Mouse (Mus musculus): Measurements from ENCODE around the gene Bcl11b. TPM values are rescaled to one million over a fixed set of nuclear protein-coding genes. Genes with fewer than 3 reads are reported as not detected.

Gene Bcl11b
- total and polyA plus RNA-seq, 3 experiments, result not detected

DNA sequence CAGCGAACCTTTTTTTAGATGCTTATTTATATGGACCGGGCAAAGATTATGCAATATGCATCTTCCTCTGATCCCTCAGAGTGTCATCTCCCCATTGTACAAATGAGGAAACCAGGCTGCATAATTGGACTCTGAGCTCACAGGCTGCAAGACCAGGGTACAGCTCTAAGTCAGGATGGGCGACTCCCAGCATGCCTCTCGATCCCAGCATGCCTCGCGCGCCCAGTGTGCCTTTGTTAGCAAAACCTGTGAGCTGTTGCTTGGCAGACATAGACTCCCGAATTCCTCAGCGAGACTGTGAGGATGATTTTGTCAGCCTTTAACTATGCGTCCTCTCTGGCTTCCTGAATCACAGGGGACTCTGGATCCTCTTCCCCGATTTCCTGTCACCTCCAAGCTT is 98.9 kb downstream of the Bcl11b start:
- dilution Hi-C loops (cut with MboI; ENCODE audit: extremely low pct_ligation_motif_present, extremely low pct_unique_long_range_greater_than_20kb, low sequenced_read_pairs), result no loop called here
- no peak for DNase-seq (ENCODE audit: extremely low read depth)
- no peak overlapping the region for H3K27ac ChIP-seq (ENCODE audit: insufficient read depth, low read depth)
- H3K9me3 ChIP-seq (replicated peaks; ENCODE audit: low read length), result peaks cover 89% of the 10 kb centered on the region
- H3K27me3 ChIP-seq (replicated peaks), result no peaks in the 10 kb centered on the region
- no peak overlapping the region for H3K9ac ChIP-seq (ENCODE audit: insufficient read depth, low read depth)
- no peaks in the 10 kb centered on the region for H3K79me2 ChIP-seq (replicated peaks; ENCODE audit: control insufficient read depth, extremely low read depth, insufficient read depth, poor library complexity, severe bottlenecking)
- no peak overlapping the region for H3K4me2 ChIP-seq (ENCODE audit: insufficient read depth, low read depth, poor library complexity, severe bottlenecking)
- no peaks in the 10 kb centered on the region for H3K36me3 ChIP-seq (replicated peaks in 1 of 2; ENCODE audit: control insufficient read depth in 1 of 2, insufficient read depth in 1 of 2, low read length in 1 of 2)
- H3K4me3 ChIP-seq (replicated peaks in 1 of 3; ENCODE audit: low read depth in 2 of 3, low read length in 2 of 3, poor library complexity in 1 of 3), result no peak overlapping the region
- in situ Hi-C loops (cut with MboI; ENCODE audit: low pct_ligation_motif_present, low pct_unique_long_range_greater_than_20kb, low sequenced_read_pairs), result no loop called here
- no peaks in the 10 kb centered on the region for H3K4me1 ChIP-seq (ENCODE audit: control insufficient read depth in 1 of 2, insufficient read depth in 2 of 2)
- no peak for TF ChIP-seq MAZ (IDR thresholded peaks at IDR 0.05; ENCODE audit: low read depth, low read length)
- no peak for TF ChIP-seq NRF1 (IDR thresholded peaks at IDR 0.05; ENCODE audit: low read depth, low read length)
- TF ChIP-seq CHD1 (IDR thresholded peaks at IDR 0.05; ENCODE audit: low read depth, low read length), result no peak
- TF ChIP-seq UBTF (IDR thresholded peaks at IDR 0.05; ENCODE audit: low read depth, low read length), result no peak
- no peak for TF ChIP-seq CHD2 (IDR thresholded peaks at IDR 0.05; ENCODE audit: low read length)
- TF ChIP-seq ZMIZ1 (IDR thresholded peaks at IDR 0.05; ENCODE audit: low read depth, low read length), result no peak
- TF ChIP-seq HCFC1 (IDR thresholded peaks at IDR 0.05; ENCODE audit: low read depth, low read length), result no peak
- no peak for TF ChIP-seq E2F4 (IDR thresholded peaks at IDR 0.05; ENCODE audit: insufficient replicate concordance, low read depth, low read length)
- no peak for TF ChIP-seq ZNF384 (IDR thresholded peaks at IDR 0.05; ENCODE audit: low read depth, low read length)
- TF ChIP-seq MYC (IDR thresholded peaks at IDR 0.05; ENCODE audit: low read depth, low read length), result no peak
- TF ChIP-seq MXI1 (IDR thresholded peaks at IDR 0.05; ENCODE audit: low read depth, low read length), result no peak
- TF ChIP-seq MEF2A (IDR thresholded peaks at IDR 0.05; ENCODE audit: borderline replicate concordance, low read depth, low read length), result no peak
- TF ChIP-seq EP300 (IDR thresholded peaks at IDR 0.05; ENCODE audit: low read length), result no peak
- TF ChIP-seq RAD21 (IDR thresholded peaks at IDR 0.05; ENCODE audit: low read depth, low read length), result no peak
- TF ChIP-seq CTCF (conservative IDR thresholded peaks at IDR 0.05 in 1 of 2, IDR thresholded peaks at IDR 0.05 in 1 of 2; ENCODE audit: low read depth in 2 of 2, low read length in 2 of 2), result no peak
- TF ChIP-seq TBP (conservative IDR thresholded peaks at IDR 0.05; ENCODE audit: low read depth, low read length), result no peak
- TF ChIP-seq KAT2A (IDR thresholded peaks at IDR 0.05; ENCODE audit: insufficient replicate concordance, low read length), result no peak
- TF ChIP-seq ELF1 (IDR thresholded peaks at IDR 0.05; ENCODE audit: low read depth, low read length), result no peak
- no peak for TF ChIP-seq PAX5 (IDR thresholded peaks at IDR 0.05; ENCODE audit: low read length)
- TF ChIP-seq BHLHE40 (IDR thresholded peaks at IDR 0.05; ENCODE audit: low read depth, low read length), result no peak

GRCm38 (mm10) chr12:107903949-107904348 is 99.5 kb downstream of the Bcl11b start:
- in situ Hi-C loops (cut with MboI; ENCODE audit: low pct_ligation_motif_present, low pct_unique_long_range_greater_than_20kb, low sequenced_read_pairs), result no loop called here
- H3K4me3 ChIP-seq (replicated peaks in 1 of 3; ENCODE audit: low read depth in 2 of 3, low read length in 2 of 3, poor library complexity in 1 of 3), result no peak overlapping the region
- TF ChIP-seq CTCF (conservative IDR thresholded peaks at IDR 0.05 in 1 of 2, IDR thresholded peaks at IDR 0.05 in 1 of 2; ENCODE audit: low read depth in 2 of 2, low read length in 2 of 2), result no peak
- no peak for TF ChIP-seq POLR2AphosphoS2 (IDR thresholded peaks at IDR 0.05; ENCODE audit: low read depth, low read length)
- TF ChIP-seq JUND (conservative IDR thresholded peaks at IDR 0.05; ENCODE audit: low read depth, low read length), result no peak
- no peak for TF ChIP-seq MEF2A (IDR thresholded peaks at IDR 0.05; ENCODE audit: borderline replicate concordance, low read depth, low read length)
- TF ChIP-seq CHD1 (IDR thresholded peaks at IDR 0.05; ENCODE audit: low read depth, low read length), result no peak
- TF ChIP-seq NELFE (IDR thresholded peaks at IDR 0.05; ENCODE audit: low read depth, low read length), result no peak
- no peak for TF ChIP-seq E2F4 (IDR thresholded peaks at IDR 0.05; ENCODE audit: insufficient replicate concordance, low read depth, low read length)
- no peak for TF ChIP-seq TCF12 (IDR thresholded peaks at IDR 0.05; ENCODE audit: low read depth, low read length)
- TF ChIP-seq JUN (IDR thresholded peaks at IDR 0.05; ENCODE audit: insufficient read depth, low read depth, low read length), result no peak
- TF ChIP-seq ETS1 (conservative IDR thresholded peaks at IDR 0.05; ENCODE audit: low read depth, low read length), result no peak
- no peak for TF ChIP-seq ZNF384 (IDR thresholded peaks at IDR 0.05; ENCODE audit: low read depth, low read length)
- TF ChIP-seq MAFK (IDR thresholded peaks at IDR 0.05; ENCODE audit: insufficient replicate concordance, low read length), result no peak
- TF ChIP-seq RAD21 (IDR thresholded peaks at IDR 0.05; ENCODE audit: low read depth, low read length), result no peak
- TF ChIP-seq USF1 (IDR thresholded peaks at IDR 0.05; ENCODE audit: low read depth, low read length), result no peak

More at GRCm38 (mm10) chr12:107903949-107904348, 99.5 kb downstream of the Bcl11b start:
- H3K9me3 ChIP-seq (replicated peaks; ENCODE audit: low read length), result peaks cover 89% of the 10 kb centered on the region
- no peak overlapping the region for H3K4me2 ChIP-seq (ENCODE audit: insufficient read depth, low read depth, poor library complexity, severe bottlenecking)
- dilution Hi-C loops (cut with MboI; ENCODE audit: extremely low pct_ligation_motif_present, extremely low pct_unique_long_range_greater_than_20kb, low sequenced_read_pairs), result no loop called here
- H3K4me1 ChIP-seq (ENCODE audit: control insufficient read depth in 1 of 2, insufficient read depth in 2 of 2), result no peaks in the 10 kb centered on the region
- no peak overlapping the region for H3K9ac ChIP-seq (ENCODE audit: insufficient read depth, low read depth)
- H3K27ac ChIP-seq (ENCODE audit: insufficient read depth, low read depth), result no peak overlapping the region
- no peaks in the 10 kb centered on the region for H3K36me3 ChIP-seq (replicated peaks in 1 of 2; ENCODE audit: control insufficient read depth in 1 of 2, insufficient read depth in 1 of 2, low read length in 1 of 2)
- no peak for DNase-seq (ENCODE audit: extremely low read depth)
- H3K79me2 ChIP-seq (replicated peaks; ENCODE audit: control insufficient read depth, extremely low read depth, insufficient read depth, poor library complexity, severe bottlenecking), result no peaks in the 10 kb centered on the region
- H3K27me3 ChIP-seq (replicated peaks), result no peaks in the 10 kb centered on the region
